Mouse (Mus musculus): ENCODE measurements around the gene Olfr782. TPM values are rescaled to one million over a fixed set of nuclear protein-coding genes. Genes with fewer than 3 reads are reported as not detected.
"Not testable (repeated sequence)": the region's sequence is repeated elsewhere in the genome, so short reads cannot be mapped to it uniquely, and the experiment has no call there.

Olfr782 gene
- not detected in 3 replicates for total RNA-seq (2017)

GRCm38 (mm10) chr10:129348550-129348949 lies at the start of gene Olfr782:
Olfr782 (plus strand) TSS chr10:129348850.
- ATAC-seq (replicated peaks; ENCODE audit: insufficient number of reproducible peaks, low FRiP score, low TSS enrichment, poor library complexity, severe bottlenecking) = no peak

- ATAC-seq (replicated peaks; ENCODE audit: insufficient number of reproducible peaks, low FRiP score, low TSS enrichment, poor library complexity, severe bottlenecking) = not testable (repeated sequence)
These were observed 35.7 kb upstream of the Olfr782 start for GRCm38 (mm10) chr10:129312973-129313372.

GRCm38 (mm10) chr10:129313521-129313920 lies 35.1 kb upstream of the Olfr782 start:
- ATAC-seq (replicated peaks; ENCODE audit: insufficient number of reproducible peaks, low FRiP score, low TSS enrichment, poor library complexity, severe bottlenecking) = not testable (repeated sequence)

- no peak for ATAC-seq (replicated peaks; ENCODE audit: insufficient number of reproducible peaks, low FRiP score, low TSS enrichment, poor library complexity, severe bottlenecking)
These were observed 30.8 kb upstream of the Olfr782 start, which contains the start of gene Olfr780 for GRCm38 (mm10) chr10:129317817-129318216. Olfr780 (plus strand) TSS chr10:129318117.

- ATAC-seq (replicated peaks; ENCODE audit: insufficient number of reproducible peaks, low FRiP score, low TSS enrichment, poor library complexity, severe bottlenecking) = no peak
These were observed 20.1 kb upstream of the Olfr782 start, which contains the start of gene Olfr781 for GRCm38 (mm10) chr10:129328554-129328953. Olfr781 (plus strand) TSS chr10:129328854.

GRCm38 (mm10) chr10:129352475-129352874 lies 3.8 kb downstream of the Olfr782 start:
- not testable (repeated sequence) for ATAC-seq (replicated peaks; ENCODE audit: insufficient number of reproducible peaks, low FRiP score, low TSS enrichment, poor library complexity, severe bottlenecking)

GRCm38 (mm10) chr10:129356496-129356895 lies 7.8 kb downstream of the Olfr782 start:
- not testable (repeated sequence) for ATAC-seq (replicated peaks; ENCODE audit: insufficient number of reproducible peaks, low FRiP score, low TSS enrichment, poor library complexity, severe bottlenecking)

GRCm38 (mm10) chr10:129357307-129357706 lies 8.7 kb downstream of the Olfr782 start:
- no peak for ATAC-seq (replicated peaks; ENCODE audit: insufficient number of reproducible peaks, low FRiP score, low TSS enrichment, poor library complexity, severe bottlenecking)

DNA sequence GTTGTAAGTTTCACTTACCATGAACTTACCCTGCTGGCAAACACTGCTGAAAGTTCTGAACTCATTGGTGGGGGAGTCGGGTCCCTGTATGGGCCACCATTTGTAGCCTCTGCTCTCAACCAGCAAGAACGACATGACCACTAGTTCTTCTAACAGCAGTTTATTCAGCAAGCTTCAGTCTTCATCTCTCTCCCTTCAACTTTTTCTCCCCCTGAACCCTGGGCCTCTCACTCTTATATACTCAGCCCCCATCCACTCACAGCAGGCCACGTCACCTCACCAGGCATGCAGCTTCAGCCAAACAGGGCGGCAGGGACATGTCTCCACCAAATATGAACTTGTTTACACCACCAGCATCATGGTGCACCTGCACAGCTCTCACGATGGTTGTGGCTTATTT lies 25.4 kb downstream of the Olfr782 start:
- ATAC-seq (replicated peaks; ENCODE audit: insufficient number of reproducible peaks, low FRiP score, low TSS enrichment, poor library complexity, severe bottlenecking) = not testable (repeated sequence)

GRCm38 (mm10) chr10:129383783-129384182 lies 35.1 kb downstream of the Olfr782 start, which contains the start of gene Olfr784:
Olfr784 (plus strand) TSS chr10:129384083.
- no peak for ATAC-seq (replicated peaks; ENCODE audit: insufficient number of reproducible peaks, low FRiP score, low TSS enrichment, poor library complexity, severe bottlenecking)

DNA sequence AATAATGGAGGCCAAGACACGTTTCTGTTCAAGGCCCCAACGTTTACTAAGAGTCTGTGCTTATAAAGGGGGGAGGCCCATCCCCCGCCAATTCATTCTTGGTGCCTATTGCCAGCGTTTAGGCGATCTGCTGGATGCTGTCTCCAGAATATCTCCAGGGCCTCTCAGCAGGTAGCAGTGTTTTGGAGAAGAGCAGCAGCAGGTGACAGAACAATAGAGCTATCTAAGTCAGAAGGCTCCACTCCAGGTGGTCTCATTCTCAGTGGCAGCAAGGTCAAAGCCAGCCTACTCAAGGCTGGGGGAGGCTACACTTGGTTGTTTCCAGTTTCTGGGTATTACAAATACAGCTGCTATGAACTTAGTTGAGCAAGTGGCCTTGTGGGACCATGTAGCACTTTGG lies 52.2 kb downstream of the Olfr782 start:
- no peak for ATAC-seq (replicated peaks; ENCODE audit: insufficient number of reproducible peaks, low FRiP score, low TSS enrichment, poor library complexity, severe bottlenecking)

Other genes starting within 250 kb of the Olfr782 start
- not detected in 3 replicates for gene Olfr768, start 249.5 kb upstream of the Olfr782 start, total RNA-seq (2017)
- not detected in 3 replicates for gene Olfr769, start 231.0 kb upstream of the Olfr782 start, total RNA-seq (2017)
- not detected in 3 replicates for gene Olfr770, start 209.9 kb upstream of the Olfr782 start, total RNA-seq (2017)
- not detected in 3 replicates for gene Olfr771, start 184.1 kb upstream of the Olfr782 start, total RNA-seq (2017)
- not detected in 3 replicates for gene Olfr772, start 170.9 kb upstream of the Olfr782 start, total RNA-seq (2017)
- not detected in 3 replicates for gene Olfr773, start 161.4 kb upstream of the Olfr782 start, total RNA-seq (2017)
- not detected in 3 replicates for gene Olfr774, start 112.6 kb upstream of the Olfr782 start, total RNA-seq (2017)
- not detected in 3 replicates for gene Olfr775, start 100.4 kb upstream of the Olfr782 start, total RNA-seq (2017)
- gene Olfr776, start 89.7 kb upstream of the Olfr782 start, total RNA-seq (2017) = not detected in 3 replicates
- not detected in 3 replicates for gene Olfr777, start 77.4 kb upstream of the Olfr782 start, total RNA-seq (2017)
- not detected in 3 replicates for gene Olfr780, start 30.7 kb upstream of the Olfr782 start, total RNA-seq (2017)
- gene Olfr781, start 20.0 kb upstream of the Olfr782 start, total RNA-seq (2017) = not detected in 3 replicates
- gene Olfr784, start 35.2 kb downstream of the Olfr782 start, total RNA-seq (2017) = 0.19 TPM in 1 of 3 replicates, not detected in the others
- gene Olfr785, start 56.6 kb downstream of the Olfr782 start, total RNA-seq (2017) = not detected in 3 replicates
- gene Olfr786, start 78.5 kb downstream of the Olfr782 start, total RNA-seq (2017) = not detected in 3 replicates
- gene Olfr787, start 113.0 kb downstream of the Olfr782 start, total RNA-seq (2017) = not detected in 3 replicates
- not detected in 3 replicates for gene Olfr788, start 122.1 kb downstream of the Olfr782 start, total RNA-seq (2017)
- gene Olfr789, start 135.9 kb downstream of the Olfr782 start, total RNA-seq (2017) = not detected in 3 replicates
- not detected in 3 replicates for gene Olfr790, start 149.6 kb downstream of the Olfr782 start, total RNA-seq (2017)
- not detected in 3 replicates for gene Olfr791, start 172.9 kb downstream of the Olfr782 start, total RNA-seq (2017)
- not detected in 3 replicates for gene Olfr792, start 190.3 kb downstream of the Olfr782 start, total RNA-seq (2017)
- gene Olfr794, start 218.8 kb downstream of the Olfr782 start, total RNA-seq (2017) = 0.10 TPM in 1 of 3 replicates, not detected in the others